In the genomic region with DNA sequence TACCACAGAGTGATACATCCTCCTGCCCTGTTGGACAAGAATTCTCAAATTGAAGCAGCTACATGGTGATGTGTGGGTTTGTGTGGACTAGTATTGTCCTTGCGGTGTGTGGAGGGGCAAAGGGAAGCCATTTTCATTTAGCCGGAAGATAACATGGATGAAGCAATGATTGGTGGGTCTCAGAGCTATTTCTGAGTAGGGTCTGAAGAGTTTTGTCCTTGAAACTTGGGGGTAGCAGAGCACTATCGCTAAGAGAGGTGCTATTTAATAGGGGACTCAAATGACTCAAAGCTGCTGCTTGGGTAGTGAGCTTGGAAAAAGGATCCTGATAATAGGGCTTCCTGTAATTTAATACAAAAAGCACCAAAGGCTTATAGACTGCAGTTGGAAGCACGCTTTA, we compare ENCODE assay signal across 8 mouse cellular contexts. TPM values are rescaled to one million over a fixed set of nuclear protein-coding genes. Genes with fewer than 3 reads are reported as not detected.
DNase-seq lines count a peak whose midpoint lies in the region; ATAC-seq lines count a peak whose summit lies in the region.

No protein-coding gene starts in this region.

- H3K36me3 ChIP-seq in heart, embryonic 10.5 days: peaks cover 31% of the 10 kb centered on the region
- H3K36me3 ChIP-seq in hindbrain, embryonic 10.5 days: peaks cover 50% of the 10 kb centered on the region
- peaks cover 8% of the 10 kb centered on the region; the same call in 1 of the 2 replicates for H3K36me3 ChIP-seq in liver, embryonic 16.5 days (ENCODE audit: control insufficient read depth, insufficient read depth)

- intact Hi-C loops in heart, postnatal 14 days (cut with DNase I): no loop called here

- H3K27me3 ChIP-seq in heart, embryonic 10.5 days (ENCODE audit: insufficient read depth, poor library complexity, severe bottlenecking): no peaks in the 10 kb centered on the region
- H3K27me3 ChIP-seq in hindbrain, embryonic 10.5 days (ENCODE audit: insufficient read depth, poor library complexity, severe bottlenecking): no peaks in the 10 kb centered on the region
- no peaks in the 10 kb centered on the region for H3K27me3 ChIP-seq in liver, embryonic 16.5 days (ENCODE audit: control insufficient read depth, insufficient read depth, low read depth, low read length)

- H3K27ac ChIP-seq in heart, embryonic 10.5 days: peak overlapping the region; percentile 65
- H3K27ac ChIP-seq in hindbrain, embryonic 10.5 days: peak overlapping the region; percentile 89
- H3K27ac ChIP-seq in liver, embryonic 16.5 days (ENCODE audit: low read length): 0 out of 2 replicates have a peak overlapping the region, but pooled peaks have one; percentile 14

- peaks cover 22% of the 10 kb centered on the region for H3K4me1 ChIP-seq in heart, embryonic 10.5 days
- H3K4me1 ChIP-seq in hindbrain, embryonic 10.5 days (replicated peaks): peaks cover 25% of the 10 kb centered on the region
- peaks cover 30% of the 10 kb centered on the region for H3K4me1 ChIP-seq in liver, embryonic 16.5 days (ENCODE audit: control insufficient read depth, low read depth, low read length)

- H3K4me2 ChIP-seq in liver, embryonic 16.5 days (ENCODE audit: low read depth, low read length): peak overlapping the region; percentile 65

- DNase-seq in heart, embryonic 10.5 days (ENCODE audit: low spot score): no peak
- no peak for DNase-seq in heart, postnatal 14 days
- DNase-seq in 3T3-L1 (ENCODE audit: low read depth, low spot score): peak; percentile 21
- no peak for DNase-seq in hindbrain, embryonic 10.5 days (ENCODE audit: low spot score)
- no peak for DNase-seq in layer of hippocampus, postnatal 10 days (ENCODE audit: low spot score in 2 of 2)
- DNase-seq in T-cell, adult 2 months (ENCODE audit: low spot score): no peak

- H3K9me3 ChIP-seq in heart, embryonic 10.5 days: no peaks in the 10 kb centered on the region
- no peaks in the 10 kb centered on the region for H3K9me3 ChIP-seq in hindbrain, embryonic 10.5 days
- H3K9me3 ChIP-seq in liver, embryonic 16.5 days (replicated peaks; ENCODE audit: control insufficient read depth, low read length): no peaks in the 10 kb centered on the region

- 79% methylated on average over 4 of the region's 4 CpGs for whole genome bisulfite sequencing in heart, embryonic 10.5 days
- WGBS in hindbrain, embryonic 10.5 days: 83% methylated on average over 4 of the region's 4 CpGs
- WGBS in liver, embryonic 16.5 days (ENCODE audit: insufficient replicate concordance): 83% methylated on average over 4 of the region's 4 CpGs

- no peak overlapping the region for H3K9ac ChIP-seq in liver, embryonic 16.5 days (ENCODE audit: low read depth, low read length)

- ATAC-seq in liver, embryonic 16.5 days (ENCODE audit: low read depth): no peak
- no peak for ATAC-seq in frontal cortex, adult (ENCODE audit: low TSS enrichment)

- H3K4me3 ChIP-seq in heart, embryonic 10.5 days: peak overlapping the region; percentile 94
- H3K4me3 ChIP-seq in hindbrain, embryonic 10.5 days: peak overlapping the region; percentile 97
- peak overlapping the region; percentile 83 for H3K4me3 ChIP-seq in liver, embryonic 16.5 days (ENCODE audit: low read depth, low read length)

RNA-seq across cellular contexts. Expression of a gene that starts 0.7 kb away (rescaled TPM):
- polyA plus RNA-seq in heart, embryonic 10.5 days (2016; fragmentation: Nextera tagmentation; extraction: Ambion mirVana): 53.9 and 61.8 TPM in 2 replicates
- 10 to 100 TPM; 60.3 to 68.7 TPM for total RNA-seq in heart, postnatal 14 days (2021)
- 48.2 and 54.4 TPM in 2 replicates for polyA plus RNA-seq in hindbrain, embryonic 10.5 days (2016; fragmentation: Nextera tagmentation; extraction: Ambion mirVana)
- polyA plus RNA-seq in liver, embryonic 16.5 days (2015; fragmentation: Nextera tagmentation; extraction: Ambion mirVana): 24.8 and 31.5 TPM in 2 replicates
- 10 to 100 TPM; 32.5 to 39.0 TPM for total RNA-seq in layer of hippocampus, postnatal 10 days (2021)

RNA-seq across cellular contexts. Expression of a gene that starts 25.0 kb away (rescaled TPM):
- polyA plus RNA-seq in heart, embryonic 10.5 days (2016; fragmentation: Nextera tagmentation; extraction: Ambion mirVana): 14.2 and 14.5 TPM in 2 replicates
- total RNA-seq in heart, postnatal 14 days (2021): 1 to 10 TPM; 4.1 to 5.3 TPM
- polyA plus RNA-seq in hindbrain, embryonic 10.5 days (2016; fragmentation: Nextera tagmentation; extraction: Ambion mirVana): 12.9 and 17.9 TPM in 2 replicates
- polyA plus RNA-seq in liver, embryonic 16.5 days (2015; fragmentation: Nextera tagmentation; extraction: Ambion mirVana): 33.4 and 37.6 TPM in 2 replicates
- total RNA-seq in layer of hippocampus, postnatal 10 days (2021): 1 to 10 TPM; 8.5 to 9.9 TPM

RNA-seq across cellular contexts. Expression of a gene that starts 25.2 kb away (rescaled TPM):
- polyA plus RNA-seq in heart, embryonic 10.5 days (2016; fragmentation: Nextera tagmentation; extraction: Ambion mirVana): 112 and 134 TPM in 2 replicates
- 10 to 100 TPM; 29.7 to 30.0 TPM for total RNA-seq in heart, postnatal 14 days (2021)
- 203 and 209 TPM in 2 replicates for polyA plus RNA-seq in hindbrain, embryonic 10.5 days (2016; fragmentation: Nextera tagmentation; extraction: Ambion mirVana)
- 23.6 and 27.1 TPM in 2 replicates for polyA plus RNA-seq in liver, embryonic 16.5 days (2015; fragmentation: Nextera tagmentation; extraction: Ambion mirVana)
- total RNA-seq in layer of hippocampus, postnatal 10 days (2021): 100 to 1,000 TPM; 133 to 138 TPM

Comparison
In these comparisons a context has a peak if more than half of its experiments do, and no peak if none do; other contexts are left out.
1. H3K27ac ChIP-seq: peak in every context shown above with its lines; median percentile 89 in hindbrain, embryonic 10.5 days; 65 in heart, embryonic 10.5 days; 14 in liver, embryonic 16.5 days.